ENCODE assay signal across 8 mouse cellular contexts in genomic region chr2:30495000-30495908, GRCm38 (mm10). TPM values are rescaled to one million over a fixed set of nuclear protein-coding genes. Genes with fewer than 3 reads are reported as not detected.
DNase-seq lines count a peak whose midpoint lies in the region; ATAC-seq and TF ChIP-seq lines count a peak whose summit lies in the region.

No protein-coding gene starts in this region.

- H3K9me3 ChIP-seq in neural tube, embryonic 12.5 days: no peaks in the 10 kb centered on the region
- no peaks in the 10 kb centered on the region for H3K9me3 ChIP-seq in liver, embryonic 15.5 days (replicated peaks)

- peak overlapping the region; percentile 57; the same call in 1 of the 2 replicates for H3K4me2 ChIP-seq in neural tube, embryonic 12.5 days (replicated peaks)
- 0 out of 2 replicates have a peak overlapping the region, but pooled peaks have one; percentile 57 for H3K4me2 ChIP-seq in liver, embryonic 15.5 days

- 0 out of 2 replicates have a peak, but pooled peaks cover 3% of the 10 kb centered on the region for H3K4me1 ChIP-seq in neural tube, embryonic 12.5 days
- H3K4me1 ChIP-seq in liver, embryonic 15.5 days (replicated peaks): peaks cover 8% of the 10 kb centered on the region; the same call in 1 of the 2 replicates
- peaks cover 8% of the 10 kb centered on the region for H3K4me1 ChIP-seq in thymus, adult 2 months (replicated peaks; ENCODE audit: control insufficient read depth, insufficient read depth, low read length)

- WGBS in neural tube, embryonic 12.5 days: 78% methylated on average over 8 of the region's 8 CpGs
- 68% methylated on average over 8 of the region's 8 CpGs for WGBS in liver, embryonic 15.5 days (ENCODE audit: insufficient replicate concordance)
- WGBS in thymus, adult 2 months: 79% methylated on average over 8 of the region's 8 CpGs

- H3K36me3 ChIP-seq in neural tube, embryonic 12.5 days: no peaks in the 10 kb centered on the region
- no peaks in the 10 kb centered on the region for H3K36me3 ChIP-seq in liver, embryonic 15.5 days (replicated peaks)
- no peaks in the 10 kb centered on the region for H3K36me3 ChIP-seq in thymus, adult 2 months (ENCODE audit: control insufficient read depth, insufficient read depth, low read length)

- ATAC-seq in cerebellum, adult (ENCODE audit: insufficient number of reproducible peaks, low FRiP score, low TSS enrichment): no peak
- ATAC-seq in neural tube, embryonic 12.5 days (ENCODE audit: low FRiP score, low read depth): peak; percentile 14; the same call in 1 of the 2 replicates
- peak; percentile 30; the same call in 1 of the 2 replicates for ATAC-seq in liver, embryonic 15.5 days (ENCODE audit: insufficient read depth)

- TF ChIP-seq POLR2A in thymus, adult 2 months (IDR thresholded peaks at IDR 0.05; ENCODE audit: control insufficient read depth, extremely low read depth, insufficient read depth, low read length, poor library complexity): no peak

- H3K9ac ChIP-seq in neural tube, embryonic 12.5 days: no peak overlapping the region
- no peak overlapping the region for H3K9ac ChIP-seq in liver, embryonic 15.5 days

- no peak overlapping the region for H3K27ac ChIP-seq in neural tube, embryonic 12.5 days
- H3K27ac ChIP-seq in liver, embryonic 15.5 days (replicated peaks): no peak overlapping the region
- no peak overlapping the region for H3K27ac ChIP-seq in thymus, adult 2 months (ENCODE audit: control insufficient read depth, insufficient read depth, low read length)

- no peak overlapping the region for H3K4me3 ChIP-seq in neural tube, embryonic 12.5 days
- no peak overlapping the region for H3K4me3 ChIP-seq in liver, embryonic 15.5 days (replicated peaks)
- H3K4me3 ChIP-seq in thymus, adult 2 months (ENCODE audit: control insufficient read depth, insufficient read depth, low read length): no peak overlapping the region

- TF ChIP-seq CTCF in thymus, adult 2 months (IDR thresholded peaks at IDR 0.05; ENCODE audit: borderline replicate concordance, control insufficient read depth, extremely low read depth, insufficient read depth, low read length, poor library complexity): no peak

- H3K27me3 ChIP-seq in neural tube, embryonic 12.5 days (replicated peaks): no peaks in the 10 kb centered on the region
- no peaks in the 10 kb centered on the region for H3K27me3 ChIP-seq in liver, embryonic 15.5 days
- H3K27me3 ChIP-seq in thymus, adult 2 months (ENCODE audit: control insufficient read depth, insufficient read depth, low read length): no peaks in the 10 kb centered on the region

- peak; percentile 17 for DNase-seq in cerebellum, adult 9-11 months
- DNase-seq in neural tube, embryonic 10.5 days (ENCODE audit: extremely low spot score, low spot score): no peak
- no peak for DNase-seq in gastrocnemius, postnatal 10 days
- no peak for DNase-seq in testis, postnatal 10 days (ENCODE audit: low spot score)
- DNase-seq in thymus, adult 2 months: no peak

RNA-seq across cellular contexts. Expression of gene Ier5l, which starts 21.2 kb away (rescaled TPM):
- polyA plus RNA-seq in neural tube, embryonic 12.5 days (2016; fragmentation: Nextera tagmentation; extraction: Ambion mirVana): 5.7 and 5.8 TPM in 2 replicates
- polyA plus RNA-seq in liver, embryonic 15.5 days (2015; fragmentation: Nextera tagmentation; extraction: Ambion mirVana): 0.06 and 0.16 TPM in 2 replicates
- total RNA-seq in gastrocnemius, postnatal 10 days (2021): 1 to 10 TPM; 4.8 to 7.4 TPM
- polyA plus RNA-seq in thymus, adult 2 months (2012; rRNA removed): 7.2 and 7.7 TPM in 2 replicates
